Mouse (Mus musculus): ENCODE results near the gene Rnf183. TPM values are rescaled to one million over a fixed set of nuclear protein-coding genes. Genes with fewer than 3 reads are reported as not detected.
A peak's percentile ranks its signal among the peaks of the same experiment; 100 is the strongest.
"Not testable (repeated sequence)": the region's sequence is repeated elsewhere in the genome, so short reads cannot be mapped to it uniquely, and the experiment has no call there.

Gene Rnf183
- polyA plus RNA-seq (2012; rRNA removed), result 2.3 and 6.1 TPM in 2 replicates

DNA sequence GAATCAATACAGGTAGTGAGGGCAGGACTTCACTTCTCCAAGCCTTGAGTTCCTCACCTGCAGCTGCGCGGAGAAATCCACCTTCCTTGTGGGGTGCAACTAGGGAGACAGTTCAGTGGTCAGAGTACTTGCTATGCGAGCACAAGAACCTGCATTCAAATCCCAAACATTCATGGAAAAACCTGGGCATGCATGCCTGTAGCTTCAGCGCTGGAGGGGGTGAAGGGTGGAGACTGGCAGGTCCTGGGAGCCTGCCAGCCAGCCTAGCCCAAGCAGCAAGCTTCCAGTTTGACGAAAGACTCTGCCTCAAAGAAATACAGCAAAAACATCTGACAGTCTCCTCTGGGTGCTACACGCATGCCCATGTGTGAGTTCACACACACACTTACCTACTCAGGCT is at the start of gene Rnf183:
Rnf183 (minus strand) TSS at position 172 of the 400 bp plus-strand sequence.
- Histone ChIP-seq H3K27ac (ENCODE audit: insufficient read depth, low read depth, low read length) (no peak within 1 kb of the TSS), H3K36me3 (ENCODE audit: control insufficient read depth, insufficient read depth, low read length) (no peaks in the 10 kb centered on the region), H3K27me3 (ENCODE audit: control insufficient read depth, insufficient read depth, low read length) (no peaks in the 10 kb centered on the region), H3K4me3 (ENCODE audit: low read depth, low read length) (no peak within 1 kb of the TSS), H3K4me1 (ENCODE audit: control insufficient read depth, insufficient read depth, insufficient read length, low read length) (peaks cover 7% of the 10 kb centered on the region; the same call in 1 of the 2 replicates)
- 76% methylated on average over 6 of the region's 6 CpGs for WGBS
- TF ChIP-seq CTCF (IDR thresholded peaks at IDR 0.05; ENCODE audit: extremely low read depth, insufficient read length, insufficient replicate concordance, low read depth, low read length), result no peak
- TF ChIP-seq POLR2A (IDR thresholded peaks at IDR 0.05; ENCODE audit: low read depth, low read length), result no peak

DNA sequence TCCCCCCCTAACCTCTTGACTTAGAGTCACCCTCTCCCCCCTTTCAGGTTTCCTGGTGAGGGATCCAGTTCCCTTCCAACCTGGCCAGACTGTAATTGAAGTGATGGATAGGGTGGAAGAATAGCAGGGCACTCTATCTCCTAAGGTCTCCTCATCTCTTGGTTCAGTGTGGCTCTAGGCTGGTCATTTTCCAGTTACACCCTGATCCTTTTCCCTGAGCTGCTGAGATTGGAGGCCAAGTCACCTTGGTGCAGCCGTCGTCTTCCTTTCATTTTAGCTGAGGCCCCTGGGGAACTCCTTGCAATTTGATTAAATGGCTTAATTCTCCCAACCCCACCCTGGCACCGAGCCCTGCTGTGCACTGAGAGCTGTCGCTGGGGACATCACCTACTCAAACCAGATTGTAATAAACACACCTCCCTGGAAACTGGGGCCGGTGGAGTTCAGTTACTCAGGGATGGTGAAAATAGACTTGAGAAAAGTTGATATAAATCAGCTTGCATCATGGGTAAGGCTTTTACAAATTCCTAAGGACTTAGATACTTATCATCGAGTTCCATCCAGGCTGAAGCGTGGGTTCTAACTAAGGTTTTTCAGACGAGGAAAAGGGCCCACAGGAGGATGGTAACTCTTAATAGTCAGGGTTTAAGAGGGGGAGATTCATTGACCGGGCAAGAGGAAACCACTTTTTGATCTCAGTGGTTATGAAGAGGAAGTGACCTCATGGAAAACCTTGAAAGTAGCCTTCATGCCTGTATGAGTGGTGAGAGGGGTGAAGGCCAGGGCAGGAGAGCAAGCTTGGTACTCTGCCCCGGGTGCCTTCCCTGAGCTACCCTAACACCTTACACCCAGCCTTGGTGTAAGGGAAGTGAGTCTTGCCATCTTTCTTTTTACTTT is 45.9 kb upstream of the Rnf183 start:
- peaks cover 6% of the 10 kb centered on the region; the same call in 1 of the 2 replicates for H3K36me3 ChIP-seq (ENCODE audit: control insufficient read depth, insufficient read depth, low read length)
- 10% methylated on average over 10 of the region's 10 CpGs for WGBS
- no peaks in the 10 kb centered on the region for H3K27me3 ChIP-seq (ENCODE audit: control insufficient read depth, insufficient read depth, low read length)
- peak overlapping the region; percentile 52 for H3K4me3 ChIP-seq (ENCODE audit: low read depth, low read length)
- no peak for TF ChIP-seq POLR2A (IDR thresholded peaks at IDR 0.05; ENCODE audit: low read depth, low read length)
- TF ChIP-seq CTCF (IDR thresholded peaks at IDR 0.05; ENCODE audit: extremely low read depth, insufficient read length, insufficient replicate concordance, low read depth, low read length), result no peak
- H3K27ac ChIP-seq (ENCODE audit: insufficient read depth, low read depth, low read length), result peak overlapping the region; percentile 28
- H3K4me1 ChIP-seq (ENCODE audit: control insufficient read depth, insufficient read depth, insufficient read length, low read length), result peaks cover 14% of the 10 kb centered on the region; the same call in 1 of the 2 replicates

DNA sequence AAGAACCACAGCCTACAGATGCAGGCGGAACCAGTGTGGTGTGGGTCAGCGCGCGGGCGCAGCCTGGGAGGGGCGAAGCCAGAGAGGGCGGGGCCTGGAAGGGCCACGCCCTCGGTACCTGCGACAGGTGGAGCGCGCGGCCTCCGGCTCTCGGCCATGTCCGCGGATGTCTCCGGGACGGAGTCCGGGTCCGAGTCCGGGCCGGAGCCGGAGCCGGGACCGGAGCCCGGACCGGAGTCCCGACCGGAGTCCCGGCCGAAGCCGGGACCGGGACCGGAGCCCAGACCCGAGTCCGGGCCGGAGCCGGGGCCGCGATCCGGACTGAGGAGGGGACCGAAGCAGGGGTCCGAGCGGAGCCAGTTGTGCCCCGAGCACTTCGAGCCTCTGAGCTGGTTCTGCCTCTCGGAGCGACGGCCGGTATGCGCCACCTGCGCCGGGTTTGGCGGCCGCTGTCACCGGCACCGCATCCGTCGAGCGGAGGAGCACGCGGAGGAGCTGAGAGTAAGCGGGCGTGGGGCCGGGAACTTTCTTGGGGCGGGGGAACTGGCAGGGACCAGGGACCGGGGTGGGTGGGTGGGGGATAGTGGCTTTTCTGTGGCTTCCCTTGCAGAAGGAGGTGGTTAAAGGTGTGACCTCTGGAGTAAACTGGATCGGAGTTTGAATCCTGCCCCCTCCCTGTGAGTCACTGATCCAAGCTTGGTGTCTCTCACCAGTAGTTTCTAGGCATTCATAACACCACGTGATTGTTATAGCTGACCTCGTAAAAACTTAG is 45.1 kb upstream of the Rnf183 start, which contains the start of gene Bspry:
Bspry (plus strand) TSS at position 117 of the 772 bp plus-strand sequence.
- Histone ChIP-seq H3K27me3 (ENCODE audit: control insufficient read depth, insufficient read depth, low read length) (no peaks in the 10 kb centered on the region), H3K4me1 (ENCODE audit: control insufficient read depth, insufficient read depth, insufficient read length, low read length) (peaks cover 15% of the 10 kb centered on the region; the same call in 1 of the 2 replicates), H3K36me3 (ENCODE audit: control insufficient read depth, insufficient read depth, low read length) (peaks cover 6% of the 10 kb centered on the region; the same call in 1 of the 2 replicates), H3K27ac (ENCODE audit: insufficient read depth, low read depth, low read length) (peak within 1 kb of the TSS; percentile 51), H3K4me3 (ENCODE audit: low read depth, low read length) (peak within 1 kb of the TSS; percentile 70)
- under 1% methylated on average over 71 of the region's 71 CpGs for WGBS
- TF ChIP-seq POLR2A (IDR thresholded peaks at IDR 0.05; ENCODE audit: low read depth, low read length), result peak; percentile 35; the same call in 1 of the 2 replicates
- TF ChIP-seq CTCF (IDR thresholded peaks at IDR 0.05; ENCODE audit: extremely low read depth, insufficient read length, insufficient replicate concordance, low read depth, low read length), result no peak

DNA sequence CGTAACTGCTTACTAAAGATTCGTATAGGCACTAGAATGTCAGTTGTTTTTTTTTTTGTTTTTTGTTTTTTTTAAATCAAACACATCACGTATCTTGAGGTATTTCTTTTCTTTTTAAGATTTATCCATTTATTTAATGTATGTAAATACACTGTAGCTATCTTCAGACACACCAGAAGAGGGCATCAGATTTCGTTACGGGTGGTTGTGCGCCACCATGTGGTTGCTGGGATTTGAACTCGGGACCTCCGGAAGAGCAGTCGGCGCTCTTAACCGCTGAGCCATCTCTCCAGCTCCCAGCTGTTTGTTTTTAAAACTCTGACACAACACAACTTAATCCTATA is 44.5 kb upstream of the Rnf183 start:
- not testable (repeated sequence) for H3K27ac ChIP-seq (ENCODE audit: insufficient read depth, low read depth, low read length); H3K36me3 ChIP-seq (ENCODE audit: control insufficient read depth, insufficient read depth, low read length); H3K27me3 ChIP-seq (ENCODE audit: control insufficient read depth, insufficient read depth, low read length)
- 7% methylated on average over 11 of the region's 11 CpGs for WGBS
- peaks cover 12% of the 10 kb centered on the region; the same call in 1 of the 2 replicates for H3K4me1 ChIP-seq (ENCODE audit: control insufficient read depth, insufficient read depth, insufficient read length, low read length)
- peak overlapping the region; percentile 70 for H3K4me3 ChIP-seq (ENCODE audit: low read depth, low read length)
- peak; percentile 65; the same call in 1 of the 2 replicates for TF ChIP-seq CTCF (IDR thresholded peaks at IDR 0.05; ENCODE audit: extremely low read depth, insufficient read length, insufficient replicate concordance, low read depth, low read length)

DNA sequence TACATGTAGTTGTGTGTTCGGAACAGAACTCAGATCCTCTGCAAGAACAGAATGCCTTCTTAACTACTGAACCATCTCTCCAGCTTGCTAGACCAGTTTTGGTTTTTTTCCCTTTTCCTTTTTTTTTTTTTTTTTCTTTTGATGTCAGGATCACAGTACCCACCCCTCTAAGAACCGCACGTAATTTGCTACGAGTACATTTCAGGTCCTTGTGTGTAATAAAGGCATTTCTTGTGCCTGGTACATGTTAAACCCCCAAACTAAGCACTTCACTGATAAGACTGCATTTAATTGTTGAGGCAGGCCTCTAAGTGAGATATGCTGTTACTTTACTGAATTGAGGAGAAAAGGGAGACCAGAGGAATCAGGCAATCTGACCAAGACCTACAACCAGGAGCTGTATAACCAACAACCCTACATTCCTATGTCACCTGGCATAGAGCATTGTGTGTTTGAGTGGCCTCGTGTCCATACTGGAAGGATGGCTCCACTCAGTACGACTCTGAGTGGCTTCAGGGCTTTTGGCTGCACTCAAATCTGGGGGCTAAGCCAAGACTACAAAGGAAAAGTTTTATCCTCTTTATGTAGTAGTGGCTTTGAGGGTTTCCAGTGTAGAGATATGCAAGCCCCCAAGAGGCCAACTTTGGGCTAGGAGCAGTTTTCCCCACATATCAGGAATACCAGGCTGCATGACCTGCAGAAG is 42.6 kb upstream of the Rnf183 start:
- peaks cover 7% of the 10 kb centered on the region; the same call in 1 of the 2 replicates for H3K4me1 ChIP-seq (ENCODE audit: control insufficient read depth, insufficient read depth, insufficient read length, low read length)
- no peak overlapping the region for H3K4me3 ChIP-seq (ENCODE audit: low read depth, low read length)
- H3K27ac ChIP-seq (ENCODE audit: insufficient read depth, low read depth, low read length), result no peak overlapping the region
- no peaks in the 10 kb centered on the region for H3K27me3 ChIP-seq (ENCODE audit: control insufficient read depth, insufficient read depth, low read length)
- H3K36me3 ChIP-seq (ENCODE audit: control insufficient read depth, insufficient read depth, low read length), result peaks cover 2% of the 10 kb centered on the region; the same call in 1 of the 2 replicates
- TF ChIP-seq POLR2A (IDR thresholded peaks at IDR 0.05; ENCODE audit: low read depth, low read length) (no peak), CTCF (IDR thresholded peaks at IDR 0.05; ENCODE audit: extremely low read depth, insufficient read length, insufficient replicate concordance, low read depth, low read length) (no peak)
- WGBS, result 88% methylated on average over 6 of the region's 6 CpGs

DNA sequence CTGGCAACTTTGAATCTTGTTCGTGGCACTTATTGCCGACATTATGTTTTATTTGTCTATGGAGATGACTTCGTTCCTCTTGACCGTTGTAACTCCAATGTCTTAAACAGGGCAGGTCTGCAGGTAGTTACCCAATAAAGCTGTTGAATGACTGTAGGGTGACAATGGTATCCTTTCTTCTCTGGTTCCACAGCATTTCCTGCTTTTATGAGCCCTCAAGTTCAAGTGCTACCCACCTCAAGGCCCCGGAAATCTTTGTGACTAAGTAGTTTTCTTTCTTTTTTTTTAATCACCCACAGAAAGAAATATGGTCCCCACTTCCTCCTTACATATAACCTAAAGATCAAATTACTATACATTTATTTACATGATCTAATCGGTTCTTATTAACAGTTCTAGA is 40.7 kb upstream of the Rnf183 start:
- peaks cover 6% of the 10 kb centered on the region; the same call in 1 of the 2 replicates for H3K4me1 ChIP-seq (ENCODE audit: control insufficient read depth, insufficient read depth, insufficient read length, low read length)
- WGBS, result 14% methylated on average over 6 of the region's 6 CpGs
- TF ChIP-seq POLR2A (IDR thresholded peaks at IDR 0.05; ENCODE audit: low read depth, low read length), result no peak
- TF ChIP-seq CTCF (IDR thresholded peaks at IDR 0.05; ENCODE audit: extremely low read depth, insufficient read length, insufficient replicate concordance, low read depth, low read length), result no peak
- H3K27ac ChIP-seq (ENCODE audit: insufficient read depth, low read depth, low read length), result peak overlapping the region; percentile 71
- H3K27me3 ChIP-seq (ENCODE audit: control insufficient read depth, insufficient read depth, low read length), result no peaks in the 10 kb centered on the region
- no peak overlapping the region for H3K4me3 ChIP-seq (ENCODE audit: low read depth, low read length)
- H3K36me3 ChIP-seq (ENCODE audit: control insufficient read depth, insufficient read depth, low read length), result no peaks in the 10 kb centered on the region

Data from small intestine, adult 2 months (tissue).